Mouse (Mus musculus): Measurements from ENCODE around the gene Larp4b.

Larp4b gene

DNA sequence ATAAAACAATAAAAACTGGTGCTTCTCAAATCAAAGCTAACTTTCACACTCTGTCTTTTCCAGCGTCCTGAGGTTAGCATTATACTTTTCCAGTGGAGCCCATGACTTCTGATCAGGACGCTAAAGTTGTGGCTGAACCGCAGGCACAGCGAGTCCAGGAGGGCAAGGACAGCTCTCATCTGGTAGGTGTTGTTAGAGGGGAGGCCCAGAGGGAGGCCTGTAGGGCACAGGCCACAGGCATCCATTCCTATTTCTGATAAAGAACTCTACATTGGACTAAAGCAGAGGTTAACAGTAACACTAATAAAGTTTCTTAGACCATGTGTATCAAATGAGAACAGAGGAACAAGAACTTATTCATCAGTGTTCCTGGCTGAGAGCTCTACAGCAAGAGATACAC, 28.4 kb downstream of the Larp4b start:
- DNase-seq (ENCODE audit: low read depth, low spot score): no peak

DNA sequence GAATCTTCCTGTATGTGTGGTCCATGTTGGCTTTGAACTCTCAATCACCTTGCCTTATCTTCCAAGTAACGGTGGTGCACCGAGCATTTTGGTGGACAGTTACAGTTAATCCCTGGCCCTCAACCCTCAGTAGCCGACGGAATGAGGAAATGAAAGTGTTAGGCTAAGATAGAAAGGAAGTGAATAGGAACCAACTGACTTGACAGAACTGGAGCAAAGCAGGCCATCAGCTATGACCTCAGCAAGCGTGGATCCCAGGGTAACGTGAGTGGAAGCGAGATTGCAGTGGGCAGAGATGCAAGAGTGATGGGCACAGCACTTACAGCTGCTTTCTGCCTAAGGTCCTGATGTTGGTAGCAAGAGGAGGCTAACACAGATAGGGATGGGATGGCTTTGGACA, 31.5 kb downstream of the Larp4b start:
- DNase-seq (ENCODE audit: low read depth, low spot score): no peak

DNA sequence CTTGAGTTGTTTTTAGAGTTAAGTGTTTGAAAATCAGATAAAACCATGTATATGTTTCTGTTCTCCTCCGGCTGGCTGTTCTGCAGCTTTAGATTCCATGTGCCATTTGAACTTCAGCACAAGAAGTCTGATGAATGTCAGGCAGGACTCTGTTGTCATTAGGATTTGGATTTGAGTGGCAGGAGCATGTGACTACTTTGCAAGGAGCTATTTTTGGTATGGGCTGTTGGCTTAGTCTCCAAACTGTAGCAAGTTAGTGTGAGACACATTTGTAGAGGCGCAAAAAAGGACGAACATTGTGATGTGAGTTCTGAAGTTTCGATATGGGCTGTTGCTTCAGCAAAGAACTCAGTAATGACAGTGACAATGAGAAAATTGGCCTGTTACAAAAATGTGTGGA, 34.0 kb downstream of the Larp4b start:
- no peak for DNase-seq (ENCODE audit: low read depth, low spot score)

DNA sequence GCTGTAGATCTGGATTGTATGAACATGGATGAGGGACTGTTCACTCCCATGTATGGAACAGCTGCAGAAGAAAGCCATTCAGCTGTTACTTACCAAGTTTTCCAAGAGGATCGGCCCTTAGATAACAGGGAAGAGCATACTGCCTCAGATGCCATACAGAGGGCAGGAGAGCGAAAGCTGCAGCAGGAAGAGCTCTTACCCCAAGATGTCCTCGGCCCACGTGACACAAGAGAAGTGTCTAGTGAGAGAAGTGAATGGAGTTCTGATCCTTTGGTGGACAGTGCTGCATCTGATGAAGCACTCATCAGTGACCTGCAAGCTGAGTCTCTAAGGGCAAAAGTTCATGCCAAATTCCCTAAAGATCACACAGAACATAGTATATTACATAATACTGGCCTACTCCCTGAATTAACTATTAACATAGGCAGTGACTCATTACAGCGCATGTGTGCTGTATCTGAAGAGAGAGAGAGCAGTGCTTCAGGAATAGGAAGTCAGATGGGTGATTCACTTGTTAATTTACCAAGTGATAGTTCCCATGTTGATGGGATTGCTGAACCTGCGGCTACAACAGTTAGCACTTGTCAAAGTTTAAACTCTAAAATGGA, 35.1 kb downstream of the Larp4b start:
- DNase-seq (ENCODE audit: low read depth, low spot score): no peak

DNA sequence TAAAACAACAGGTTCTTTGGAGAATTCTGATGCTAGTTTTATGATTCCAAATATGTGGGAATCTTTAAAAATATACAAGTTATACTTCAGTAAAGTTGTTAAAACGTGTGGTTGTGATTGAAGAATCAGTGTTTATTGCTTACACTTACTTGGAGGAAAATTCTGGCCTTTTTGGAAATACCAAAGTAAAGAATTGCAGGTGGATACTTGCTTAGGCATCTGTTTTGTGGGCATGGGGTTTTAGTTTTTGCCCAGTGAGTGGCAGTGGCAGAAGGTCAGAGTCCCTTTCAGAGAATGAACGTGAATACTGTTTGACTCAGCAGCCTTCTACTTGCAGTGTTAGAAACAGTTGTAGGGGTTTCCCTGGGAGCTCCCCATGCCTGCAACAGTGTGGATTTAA, 40.7 kb downstream of the Larp4b start:
- DNase-seq (ENCODE audit: low read depth, low spot score): no peak

DNA sequence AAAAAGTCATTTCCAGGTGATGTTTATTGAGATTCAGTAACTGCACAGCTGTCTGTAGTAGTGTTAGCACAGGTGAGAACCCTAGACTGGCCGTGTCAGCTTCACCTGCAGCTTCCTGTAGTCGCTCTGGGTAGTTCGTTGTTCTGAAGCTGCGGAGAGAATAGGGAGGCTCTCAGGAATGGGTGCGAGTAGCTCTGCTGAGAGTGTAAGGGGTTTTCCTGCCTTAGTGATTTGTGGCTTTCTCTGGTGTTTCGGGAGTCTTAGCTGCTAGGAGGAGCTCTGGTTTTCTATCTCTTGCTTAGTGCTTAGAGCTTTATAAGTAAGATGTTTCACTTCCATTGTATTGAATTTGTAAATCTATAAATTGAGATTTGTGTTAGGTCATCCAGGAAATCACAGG, 42.4 kb downstream of the Larp4b start:
- DNase-seq (ENCODE audit: low read depth, low spot score): no peak

DNA sequence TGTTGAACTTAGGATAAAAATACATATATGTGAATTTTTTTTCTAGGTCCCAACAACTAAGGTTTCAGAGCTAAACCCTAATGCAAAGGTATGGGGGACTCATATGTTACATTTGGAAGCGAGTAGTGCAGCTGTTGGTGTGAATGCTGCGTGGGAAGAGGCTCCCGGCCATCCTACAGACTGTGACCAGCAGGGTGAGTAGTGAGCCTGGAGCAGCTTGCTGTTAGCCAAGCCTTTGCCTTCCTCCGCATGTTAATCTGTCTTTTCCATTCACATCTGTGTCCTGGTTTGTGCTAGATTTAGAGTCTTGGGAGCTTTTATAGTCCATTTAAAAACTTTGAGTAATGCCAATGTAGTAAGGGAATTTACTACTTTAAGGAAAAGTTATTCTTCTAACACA, 43.1 kb downstream of the Larp4b start:
- no peak for DNase-seq (ENCODE audit: low read depth, low spot score)

DNA sequence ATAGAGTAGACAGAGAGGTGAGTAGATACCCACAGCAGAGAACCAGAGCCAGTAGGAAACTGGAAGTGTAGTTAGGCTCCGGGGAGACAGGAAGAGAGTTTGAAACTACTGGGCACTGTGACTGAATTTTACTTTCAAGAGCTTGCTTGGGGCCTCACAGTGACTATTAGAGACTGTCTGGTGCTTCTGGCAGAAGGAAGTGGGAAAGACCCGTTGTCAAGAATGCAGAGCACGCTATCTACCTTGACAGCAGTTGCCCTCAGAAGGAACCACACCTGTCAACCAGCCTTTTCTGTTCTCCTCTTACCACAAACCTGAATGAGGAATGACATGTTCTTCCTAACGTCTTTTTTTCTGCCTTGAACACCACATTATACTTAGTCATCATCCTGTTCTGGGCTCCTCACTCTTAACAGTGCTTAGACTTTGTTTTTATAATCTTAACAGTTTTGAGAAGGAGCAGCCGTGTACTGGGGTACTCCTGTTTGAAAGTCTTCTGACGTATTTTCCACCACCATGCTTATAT, 45.8 kb downstream of the Larp4b start:
- DNase-seq (ENCODE audit: low read depth, low spot score): no peak

DNA sequence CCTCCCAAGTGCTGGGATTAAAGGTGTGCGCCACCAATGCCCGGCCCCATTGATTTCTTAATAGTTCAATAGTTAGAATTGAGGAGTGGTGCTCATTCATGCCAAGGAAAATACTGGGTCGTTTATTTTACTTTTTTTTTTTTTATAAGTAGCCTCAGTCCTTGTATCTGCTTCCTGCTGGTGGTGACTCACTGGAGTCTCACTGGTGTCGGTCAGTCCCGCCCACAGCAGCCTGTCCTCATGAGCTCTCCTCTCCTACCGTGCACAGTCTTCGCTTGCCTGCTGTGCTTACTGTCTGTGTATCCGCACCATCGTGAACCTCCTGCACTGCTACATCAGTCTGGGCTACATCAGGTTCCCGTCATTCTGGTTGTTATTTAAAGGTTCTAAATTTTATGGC, 46.5 kb downstream of the Larp4b start:
- DNase-seq (ENCODE audit: low read depth, low spot score): no peak

DNA sequence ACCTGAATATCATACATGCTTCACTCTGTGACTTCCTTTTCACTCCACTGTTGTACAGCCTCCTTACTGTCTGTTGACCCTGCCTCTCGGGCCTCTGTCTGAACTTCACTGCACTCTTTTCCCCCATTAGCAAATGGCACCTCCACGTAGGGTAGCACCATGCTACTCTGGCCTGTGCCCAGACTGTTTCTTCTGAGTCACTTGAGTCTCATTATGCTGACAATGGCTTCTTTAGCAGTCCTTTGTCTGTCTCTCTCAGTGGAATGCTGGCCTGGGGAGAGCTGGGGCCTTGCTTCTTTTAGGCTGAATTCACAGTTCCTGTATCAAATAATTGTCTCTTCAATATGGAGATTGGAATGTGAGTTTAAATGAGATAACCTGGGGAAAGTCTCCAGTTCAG, 48.7 kb downstream of the Larp4b start:
- DNase-seq (ENCODE audit: low read depth, low spot score): no peak

DNA sequence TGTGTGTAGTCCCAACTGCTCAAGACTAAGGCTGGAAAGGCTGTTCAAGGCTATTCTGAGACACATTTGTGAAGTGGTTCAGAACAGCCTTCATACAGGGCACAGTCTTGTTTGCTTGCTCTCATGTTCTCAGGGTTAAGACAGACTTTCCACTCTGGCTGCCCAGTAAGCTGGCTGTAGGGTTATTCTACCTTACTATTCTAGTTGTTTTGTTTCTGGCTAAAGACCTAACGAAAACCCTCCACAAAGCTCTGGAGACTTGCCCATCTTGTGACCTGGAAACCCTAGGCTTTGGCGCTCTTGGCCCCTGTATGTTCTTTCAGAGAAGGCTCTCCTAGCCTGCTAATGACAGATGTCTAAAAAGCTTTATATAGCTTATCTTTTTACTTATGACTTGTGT, 55.1 kb downstream of the Larp4b start:
- DNase-seq (ENCODE audit: low read depth, low spot score): no peak

DNA sequence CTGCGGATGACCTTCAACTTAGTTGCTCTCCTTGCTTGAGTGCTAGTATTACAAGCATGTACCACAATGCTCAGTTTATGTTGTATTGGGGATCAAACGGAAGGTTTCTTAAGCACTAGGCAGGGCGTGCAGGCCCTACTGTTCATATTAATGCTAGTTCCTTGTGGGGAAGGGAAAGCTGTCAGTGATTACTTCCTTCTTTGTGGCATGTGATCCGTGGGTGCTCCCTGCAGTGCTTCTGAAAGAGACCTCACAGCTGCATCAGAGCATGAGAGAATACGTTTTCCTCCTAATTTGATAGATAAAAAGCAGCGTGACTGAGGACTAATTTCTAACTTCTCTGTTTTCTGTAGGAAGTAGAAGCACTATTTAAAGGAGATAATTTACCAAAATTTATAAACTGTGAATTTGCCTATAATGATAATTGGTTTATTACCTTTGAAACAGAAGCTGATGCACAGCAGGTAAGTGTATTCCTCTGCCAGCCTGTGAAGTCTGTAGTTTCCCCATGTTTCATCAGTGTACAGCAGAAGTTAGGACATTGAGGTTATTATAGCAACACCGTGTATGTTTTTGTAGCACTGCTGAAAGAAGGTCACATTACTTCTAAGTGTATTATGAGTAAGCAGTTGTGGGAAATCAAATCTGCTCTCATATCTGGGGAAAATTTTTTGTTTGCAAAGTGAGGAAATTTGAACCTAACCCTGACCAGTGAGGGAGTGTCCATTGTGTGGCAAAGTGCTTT, 56.0 kb downstream of the Larp4b start:
- no peak for DNase-seq (ENCODE audit: low read depth, low spot score)

DNA sequence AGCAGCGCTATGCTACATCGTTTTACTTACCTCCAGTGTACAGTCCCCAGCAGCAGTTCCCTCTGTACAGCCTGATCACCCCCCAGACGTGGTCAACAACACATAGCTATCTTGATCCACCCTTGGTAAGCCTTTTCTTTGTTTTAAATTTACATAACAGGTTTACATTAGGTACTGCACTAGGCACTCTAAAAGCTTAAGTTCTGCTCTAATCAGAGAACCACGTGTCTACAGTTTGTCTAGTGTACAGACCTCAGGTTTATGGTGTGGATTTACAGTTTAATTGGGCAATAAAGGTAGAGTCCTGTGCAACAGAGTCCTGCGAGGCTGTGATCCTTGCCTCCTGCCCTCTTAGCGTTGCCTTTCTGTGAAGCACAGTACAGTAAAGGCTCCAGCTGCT, 57.4 kb downstream of the Larp4b start:
- peak; percentile 30 for DNase-seq (ENCODE audit: low read depth, low spot score)

DNA sequence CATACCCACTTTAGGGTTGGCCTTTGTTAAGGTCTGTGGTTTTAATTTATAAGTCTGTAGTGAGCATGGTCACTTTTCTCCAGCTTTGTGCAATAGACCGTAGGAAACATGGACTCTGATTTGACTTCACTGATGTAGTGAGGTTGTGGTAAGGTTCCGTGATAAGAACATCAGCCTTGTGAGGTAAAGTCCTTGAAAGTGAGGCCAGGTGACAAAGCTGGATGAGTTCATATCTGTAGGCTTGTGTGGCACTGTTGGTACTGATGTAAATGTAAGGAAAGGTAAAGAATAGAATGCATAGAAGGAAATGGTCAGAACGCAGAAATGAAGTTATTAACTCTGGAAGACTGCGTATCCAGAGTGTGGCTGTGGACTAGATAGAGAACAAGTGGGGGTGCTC, 57.9 kb downstream of the Larp4b start:
- DNase-seq (ENCODE audit: low read depth, low spot score): no peak

DNA sequence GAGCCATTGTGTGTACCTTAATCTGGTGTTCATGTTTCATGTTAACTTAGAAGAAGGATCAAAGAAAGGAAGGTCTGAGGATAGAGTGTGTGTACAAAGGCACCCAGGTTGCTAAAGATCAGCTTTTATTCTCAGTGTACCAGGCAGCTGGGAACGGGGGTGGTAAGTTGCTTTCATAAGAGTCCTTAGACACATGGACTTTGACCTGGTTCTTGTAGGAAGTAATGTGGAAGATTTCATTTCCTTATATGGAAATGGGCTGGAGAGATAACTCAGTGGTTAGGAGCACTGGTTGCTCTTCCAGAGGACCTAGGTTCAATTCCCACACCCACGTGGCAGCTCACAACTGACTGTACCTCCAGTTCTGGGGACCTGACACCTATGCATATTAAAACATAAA, 58.6 kb downstream of the Larp4b start:
- no peak for DNase-seq (ENCODE audit: low read depth, low spot score)

DNA sequence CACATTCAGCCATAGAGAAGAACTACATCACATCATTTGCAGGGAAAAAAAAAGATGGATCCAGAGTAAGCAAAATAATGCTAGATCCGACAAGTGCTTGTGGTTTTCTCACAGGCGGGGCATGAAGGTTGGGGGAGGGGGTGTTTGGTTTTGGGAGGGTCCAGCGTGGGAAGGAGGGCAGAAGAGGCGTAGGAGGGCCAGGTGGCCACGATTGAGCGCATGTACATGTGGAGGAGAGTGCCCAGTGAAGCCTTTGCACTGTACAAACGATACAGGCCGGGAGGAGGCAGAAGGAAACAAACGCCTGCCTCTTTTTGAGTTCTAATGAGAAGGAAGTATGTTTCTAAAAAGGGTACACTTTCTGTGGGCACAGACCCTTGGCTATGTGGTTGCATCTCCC, 60.1 kb downstream of the Larp4b start:
- no peak for DNase-seq (ENCODE audit: low read depth, low spot score)

DNA sequence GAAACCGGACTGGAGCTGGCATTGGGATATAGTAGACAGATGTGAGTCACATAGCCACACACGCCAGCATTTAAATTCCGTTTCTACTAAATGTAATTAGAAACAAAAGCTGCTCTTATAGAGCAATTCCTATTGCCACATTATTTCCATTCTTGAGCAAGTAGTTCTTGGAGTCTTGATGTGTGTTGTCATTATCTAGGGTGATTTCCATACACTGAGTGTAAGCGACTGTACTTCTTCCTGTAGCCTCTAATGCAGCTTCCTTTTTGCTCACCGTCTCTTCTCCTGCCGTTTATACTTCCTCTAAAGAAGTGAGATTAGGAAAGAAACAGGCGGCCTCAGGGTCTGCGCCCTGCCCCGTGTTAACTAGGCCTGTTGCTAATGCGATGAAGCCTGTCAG, 65.6 kb downstream of the Larp4b start:
- no peak for DNase-seq (ENCODE audit: low read depth, low spot score)

DNA sequence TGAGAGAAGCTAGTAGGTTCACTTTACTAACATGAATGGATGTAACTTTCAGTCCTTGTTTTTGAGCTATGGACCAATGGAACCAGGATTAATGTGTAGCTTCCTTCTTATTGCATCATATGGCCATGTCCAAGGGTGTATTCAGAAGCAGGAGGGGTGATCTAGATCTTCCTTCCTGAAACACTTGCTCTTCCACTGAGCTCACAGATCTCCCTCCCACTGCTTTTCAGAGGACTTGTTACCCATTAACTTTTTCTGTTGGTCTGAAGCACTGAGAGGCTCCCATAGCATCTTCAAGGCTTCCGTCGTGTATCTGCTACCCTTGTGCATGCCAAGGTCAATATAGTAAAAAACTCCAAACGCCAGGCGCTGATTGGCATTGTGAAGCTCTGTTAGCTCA, 69.2 kb downstream of the Larp4b start:
- no peak for DNase-seq (ENCODE audit: low read depth, low spot score)

DNA sequence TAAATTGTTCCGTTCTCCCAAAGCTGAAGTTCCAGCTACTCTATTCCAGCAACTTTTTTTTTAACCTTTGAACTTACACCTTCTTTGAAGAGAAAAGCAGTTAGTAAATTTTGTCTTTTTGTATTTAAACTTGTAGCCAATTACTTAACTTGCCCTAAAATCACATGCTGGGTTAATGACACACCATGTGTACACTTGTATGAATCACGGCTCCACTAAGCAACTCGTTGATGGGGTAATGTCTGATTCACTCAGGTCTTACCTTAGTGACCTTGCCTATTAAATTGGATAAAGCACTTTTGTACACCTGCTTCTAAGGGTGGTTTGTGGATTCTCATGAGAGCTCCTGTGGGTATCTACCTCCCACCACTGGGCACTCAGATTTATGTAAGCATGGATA, 74.2 kb downstream of the Larp4b start:
- DNase-seq (ENCODE audit: low read depth, low spot score): no peak

DNA sequence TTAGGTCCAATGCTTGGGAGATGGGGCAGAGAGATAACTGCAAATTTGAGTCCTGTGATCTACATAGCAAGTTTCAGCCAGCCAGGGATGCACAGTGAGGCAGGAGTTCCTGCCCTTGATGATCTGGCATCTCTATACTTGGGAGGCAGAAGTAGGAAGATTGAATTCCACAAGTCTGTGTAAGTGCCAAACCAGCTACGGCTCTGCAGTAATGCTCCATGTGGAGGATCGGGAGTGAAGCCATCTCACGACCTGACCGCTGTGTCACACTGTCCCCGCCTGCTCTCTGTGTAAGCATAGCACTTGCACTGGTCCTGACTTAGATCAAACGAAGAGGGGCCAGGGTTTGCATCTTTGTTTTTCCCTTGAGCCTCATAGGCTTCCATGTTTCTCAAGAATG, 75.9 kb downstream of the Larp4b start:
- DNase-seq (ENCODE audit: low read depth, low spot score): no peak

DNA sequence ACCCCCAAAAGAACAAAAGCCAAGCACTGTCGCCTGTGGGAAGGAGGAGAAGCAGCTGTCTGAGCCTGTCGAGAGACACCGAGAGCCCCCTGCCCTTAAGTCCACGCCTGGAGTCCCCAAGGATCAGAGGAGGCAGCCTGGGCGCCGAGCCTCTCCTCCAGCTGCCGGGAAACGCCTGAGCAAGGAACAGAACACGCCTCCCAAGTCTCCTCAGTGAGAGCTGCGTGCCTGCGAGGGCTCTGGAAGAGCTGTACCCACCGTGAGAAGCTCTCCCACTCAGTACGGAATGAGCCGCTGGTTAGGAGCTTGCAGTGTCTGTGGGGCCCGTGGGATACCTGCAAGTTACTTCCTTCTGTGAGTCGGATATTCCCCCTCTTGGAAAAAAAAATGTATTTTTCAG, 77.0 kb downstream of the Larp4b start:
- DNase-seq (ENCODE audit: low read depth, low spot score): no peak

DNA sequence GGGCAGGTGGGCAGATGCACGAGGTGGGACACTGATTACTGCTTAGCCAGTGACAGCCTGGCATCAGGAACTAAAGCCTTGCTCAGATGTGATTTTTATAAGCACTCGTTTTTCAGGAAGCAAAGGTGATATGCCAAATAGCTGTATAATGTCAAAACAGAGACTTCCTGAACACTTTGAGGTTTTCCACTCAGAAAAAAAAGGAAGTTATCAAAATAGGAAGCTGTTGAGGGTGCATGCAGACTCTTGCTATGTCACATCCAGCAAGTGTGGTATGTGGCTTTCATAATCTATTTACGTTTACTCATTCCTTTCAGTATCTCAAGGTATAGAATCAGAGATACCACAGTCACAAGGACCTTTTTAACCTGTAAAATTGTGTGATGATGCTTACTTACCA, 79.7 kb downstream of the Larp4b start:
- DNase-seq (ENCODE audit: low read depth, low spot score): no peak

DNA sequence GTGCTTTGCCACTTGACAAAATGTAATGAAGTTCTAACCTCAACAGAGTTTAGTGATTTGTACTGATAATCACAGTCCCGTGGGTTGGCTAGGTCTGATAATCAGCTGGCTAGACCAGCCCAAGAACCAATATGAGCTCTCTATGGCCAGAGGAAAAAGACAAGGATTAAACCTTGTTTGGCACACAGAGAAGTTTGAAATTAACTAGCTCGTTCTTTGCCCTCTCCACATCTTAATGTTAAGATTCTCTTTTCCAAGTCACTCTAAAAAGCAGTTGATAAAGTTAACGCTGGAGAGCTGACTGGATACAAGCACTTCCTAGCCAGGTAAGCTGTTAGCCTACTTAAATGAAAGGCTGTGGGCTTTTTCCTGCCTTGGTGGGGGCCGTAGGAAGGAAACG, 81.5 kb downstream of the Larp4b start:
- DNase-seq (ENCODE audit: low read depth, low spot score): no peak

DNA sequence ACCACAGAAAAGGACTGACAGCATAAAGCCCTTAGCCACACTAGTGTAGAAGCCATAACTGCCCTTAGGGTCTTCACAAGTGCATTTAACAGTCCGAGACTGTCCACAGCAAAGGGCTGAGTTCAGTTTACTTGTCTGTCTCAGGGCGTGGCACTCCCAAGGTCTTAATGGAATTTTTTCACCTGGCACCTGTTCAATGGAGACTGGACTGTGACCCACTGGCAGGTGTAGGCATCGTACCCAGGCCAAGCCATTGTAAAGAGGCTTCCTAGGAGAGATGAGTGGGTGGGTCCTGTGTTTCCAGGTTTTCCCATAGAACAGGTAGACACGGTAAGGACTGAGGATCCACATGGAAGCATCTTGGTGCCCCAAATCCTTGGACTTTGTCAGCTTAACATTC, 84.6 kb downstream of the Larp4b start:
- no peak for DNase-seq (ENCODE audit: low read depth, low spot score)
